Mouse (Mus musculus): Measurements from ENCODE around the gene Unc50. TPM values are rescaled to one million over a fixed set of nuclear protein-coding genes. Genes with fewer than 3 reads are reported as not detected.

Unc50 gene
- total and polyA plus RNA-seq, 2 experiments from 2014 or later = 83.3 to 83.8 TPM

GRCm38 (mm10) chr1:37427144-37427875 lies 2.6 kb upstream of the Unc50 start:
- H3K4me2 ChIP-seq (ENCODE audit: low read depth, low read length) = no peak overlapping the region
- no peak overlapping the region for H3K4me3 ChIP-seq (ENCODE audit: low read depth, low read length)
- ATAC-seq (ENCODE audit: insufficient read depth, low read depth) = no peak
- H3K9ac ChIP-seq (replicated peaks; ENCODE audit: low read depth, low read length) = no peak overlapping the region
- no peak for DNase-seq (ENCODE audit: low spot score)
- TF ChIP-seq CTCF (IDR thresholded peaks at IDR 0.05; ENCODE audit: low read depth) (no peak), EP300 (IDR thresholded peaks at IDR 0.05; ENCODE audit: low read depth) (no peak)
- no peak overlapping the region for H3K27ac ChIP-seq (ENCODE audit: low read depth)
- H3K9me3 ChIP-seq (replicated peaks; ENCODE audit: control insufficient read depth, low read length) = peaks cover 3% of the 10 kb centered on the region; the same call in 1 of the 2 replicates
- H3K4me1 ChIP-seq (ENCODE audit: control insufficient read depth, insufficient read depth) = peaks cover 15% of the 10 kb centered on the region
- no peaks in the 10 kb centered on the region for H3K27me3 ChIP-seq (ENCODE audit: control insufficient read depth, insufficient read depth, low read length)
- H3K36me3 ChIP-seq (replicated peaks; ENCODE audit: control insufficient read depth, insufficient read depth, low read length) = peaks cover 45% of the 10 kb centered on the region
- 96% methylated on average over 8 of the region's 8 CpGs for WGBS

- Histone ChIP-seq H3K36me3 (replicated peaks; ENCODE audit: control insufficient read depth, insufficient read depth, low read length) (peaks cover 57% of the 10 kb centered on the region), H3K4me1 (ENCODE audit: control insufficient read depth, insufficient read depth) (peaks cover 15% of the 10 kb centered on the region), H3K27ac (ENCODE audit: low read depth) (peak overlapping the region; percentile 82), H3K4me2 (ENCODE audit: low read depth, low read length) (peak overlapping the region; percentile 86), H3K27me3 (ENCODE audit: control insufficient read depth, insufficient read depth, low read length) (no peaks in the 10 kb centered on the region), H3K9ac (replicated peaks; ENCODE audit: low read depth, low read length) (no peak overlapping the region; the same call in 1 of the 2 replicates), H3K4me3 (ENCODE audit: low read depth, low read length) (peak overlapping the region; percentile 93), H3K9me3 (replicated peaks; ENCODE audit: control insufficient read depth, low read length) (no peaks in the 10 kb centered on the region; the same call in 1 of the 2 replicates)
- ATAC-seq (ENCODE audit: insufficient read depth, low read depth) = no peak
- no peak for DNase-seq (ENCODE audit: low spot score)
- WGBS = 24% methylated on average over 2 of the region's 2 CpGs
- no peak for TF ChIP-seq CTCF (IDR thresholded peaks at IDR 0.05; ENCODE audit: low read depth)
- TF ChIP-seq EP300 (IDR thresholded peaks at IDR 0.05; ENCODE audit: low read depth) = no peak
Observed at GRCm38 (mm10) chr1:37428911-37429310, 1.0 kb upstream of the Unc50 start.

- Histone ChIP-seq H3K4me1 (ENCODE audit: control insufficient read depth, insufficient read depth) (peaks cover 15% of the 10 kb centered on the region), H3K9me3 (replicated peaks; ENCODE audit: control insufficient read depth, low read length) (no peaks in the 10 kb centered on the region), H3K9ac (replicated peaks; ENCODE audit: low read depth, low read length) (peak overlapping the region; percentile 91), H3K4me3 (ENCODE audit: low read depth, low read length) (peak overlapping the region; percentile 93), H3K27me3 (ENCODE audit: control insufficient read depth, insufficient read depth, low read length) (no peaks in the 10 kb centered on the region), H3K36me3 (replicated peaks; ENCODE audit: control insufficient read depth, insufficient read depth, low read length) (peaks cover 57% of the 10 kb centered on the region), H3K27ac (ENCODE audit: low read depth) (peak overlapping the region; percentile 87), H3K4me2 (ENCODE audit: low read depth, low read length) (peak overlapping the region; percentile 86)
- no peak for TF ChIP-seq CTCF (IDR thresholded peaks at IDR 0.05; ENCODE audit: low read depth)
- TF ChIP-seq EP300 (IDR thresholded peaks at IDR 0.05; ENCODE audit: low read depth) = no peak
- ATAC-seq (ENCODE audit: insufficient read depth, low read depth) = peak; percentile 25
- no peak for DNase-seq (ENCODE audit: low spot score)
- WGBS = 2% methylated on average over 40 of the region's 40 CpGs
Observed at GRCm38 (mm10) chr1:37430297-37430840, 430 bp downstream of the Unc50 start.

DNA sequence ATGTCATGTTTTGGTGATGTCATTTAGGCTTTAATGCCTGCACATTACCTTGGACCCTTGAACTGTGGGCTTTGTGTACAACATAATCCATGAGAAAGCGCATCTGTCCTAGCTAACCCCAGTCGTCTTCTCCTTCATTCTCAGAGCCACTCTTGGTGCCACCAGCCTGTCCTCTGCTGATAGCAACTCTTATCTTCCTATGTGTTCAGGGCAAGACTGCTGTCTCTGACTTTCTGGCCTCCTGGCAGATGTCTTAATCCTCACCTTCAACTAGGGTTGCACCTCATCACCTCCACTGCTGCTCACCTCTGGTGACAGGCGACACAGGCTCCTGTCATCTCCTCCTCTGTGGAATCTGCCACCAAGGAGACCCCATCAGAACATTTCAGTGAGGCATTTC lies 6.5 kb downstream of the Unc50 start:
- no peak overlapping the region for H3K27ac ChIP-seq (ENCODE audit: low read depth)
- no peaks in the 10 kb centered on the region for H3K27me3 ChIP-seq (ENCODE audit: control insufficient read depth, insufficient read depth, low read length)
- H3K9me3 ChIP-seq (replicated peaks; ENCODE audit: control insufficient read depth, low read length) = no peaks in the 10 kb centered on the region
- TF ChIP-seq EP300 (IDR thresholded peaks at IDR 0.05; ENCODE audit: low read depth) = no peak
- no peak overlapping the region for H3K4me3 ChIP-seq (ENCODE audit: low read depth, low read length)
- no peak for DNase-seq (ENCODE audit: low spot score)
- H3K4me1 ChIP-seq (ENCODE audit: control insufficient read depth, insufficient read depth) = no peaks in the 10 kb centered on the region
- 66% methylated on average over 3 of the region's 3 CpGs for WGBS
- H3K36me3 ChIP-seq (replicated peaks; ENCODE audit: control insufficient read depth, insufficient read depth, low read length) = peaks cover 81% of the 10 kb centered on the region
- no peak for ATAC-seq (ENCODE audit: insufficient read depth, low read depth)
- no peak overlapping the region for H3K9ac ChIP-seq (replicated peaks; ENCODE audit: low read depth, low read length)
- no peak overlapping the region for H3K4me2 ChIP-seq (ENCODE audit: low read depth, low read length)

GRCm38 (mm10) chr1:37442848-37443835 lies 13.2 kb downstream of the Unc50 start:
- Histone ChIP-seq H3K4me2 (ENCODE audit: low read depth, low read length) (no peak overlapping the region), H3K27me3 (ENCODE audit: control insufficient read depth, insufficient read depth, low read length) (no peaks in the 10 kb centered on the region), H3K9me3 (replicated peaks; ENCODE audit: control insufficient read depth, low read length) (no peaks in the 10 kb centered on the region), H3K4me1 (ENCODE audit: control insufficient read depth, insufficient read depth) (no peaks in the 10 kb centered on the region), H3K36me3 (replicated peaks; ENCODE audit: control insufficient read depth, insufficient read depth, low read length) (peaks cover 51% of the 10 kb centered on the region), H3K9ac (replicated peaks; ENCODE audit: low read depth, low read length) (no peak overlapping the region), H3K4me3 (ENCODE audit: low read depth, low read length) (no peak overlapping the region), H3K27ac (ENCODE audit: low read depth) (no peak overlapping the region)
- ATAC-seq (ENCODE audit: insufficient read depth, low read depth) (no peak), DNase-seq (ENCODE audit: low spot score) (no peak)
- TF ChIP-seq CTCF (IDR thresholded peaks at IDR 0.05; ENCODE audit: low read depth) = no peak
- no peak for TF ChIP-seq EP300 (IDR thresholded peaks at IDR 0.05; ENCODE audit: low read depth)
- 86% methylated on average over 16 of the region's 16 CpGs for WGBS

Measured in heart, postnatal 0 days (tissue).